Mouse (Mus musculus) midbrain, embryonic 11.5 days (tissue): ENCODE measurements around the gene Esp8. TPM values are rescaled to one million over a fixed set of nuclear protein-coding genes. Genes with fewer than 3 reads are reported as not detected.

Experiments used
- polyA plus RNA-seq: library from polyadenylated mRNA; unstranded; fragments of >200 nt; fragmentation: Nextera tagmentation; extraction: Ambion mirVana; gene quantifications from 2 replicates; pipeline ENCODE4 v1.2.1, GENCODE M21; 2014

The Esp8 gene
- polyA plus RNA-seq, 1 experiment from 2014 or later, result not detected

Other genes with a start within 250 kb of the Esp8 start
- gene Crisp1, start 200.8 kb upstream of the Esp8 start, polyA plus RNA-seq, result not detected in 2 replicates
- not detected in 2 replicates for gene Esp6, start 41.5 kb downstream of the Esp8 start, polyA plus RNA-seq
- gene Esp4, start 78.6 kb downstream of the Esp8 start, polyA plus RNA-seq, result not detected in 2 replicates
- gene Esp3, start 112.1 kb downstream of the Esp8 start, polyA plus RNA-seq, result not detected in 2 replicates
- not detected in 2 replicates for gene Esp1, start 207.1 kb downstream of the Esp8 start, polyA plus RNA-seq